Mouse (Mus musculus) forebrain, postnatal 0 days (tissue): ENCODE data around the gene C1ql1. TPM values are rescaled to one million over a fixed set of nuclear protein-coding genes. Genes with fewer than 3 reads are reported as not detected.

Source experiments
- ATAC-seq: fragments of 200-750 bp; cut with Nextera tagmentation; 2 replicates; pipeline ENCODE4 v1.8.0; 2017; ENCODE audit warnings: mild to moderate bottlenecking, moderate library complexity
- DNase-seq: peaks from one replicate; pipeline ENCODE4 v3.0.0-alpha.2; 2015
- H3K27ac ChIP-seq: fragments of 300-500 bp; sonication (generic); 2 replicates; pipeline ENCODE4 v1.5.1; 2014; ENCODE audit warnings: low read depth, mild to moderate bottlenecking, antibody characterized with exemption, low read length, moderate library complexity, mixed read lengths
- H3K27me3 ChIP-seq: fragments of 300-500 bp; sonication (generic); 2 replicates; pipeline ENCODE4 v1.6.1; 2014; ENCODE audit warnings: mild to moderate bottlenecking, low read length, mixed read lengths; ENCODE audit not compliant: insufficient read depth
- H3K36me3 ChIP-seq: fragments of 300-500 bp; sonication (generic); 2 replicates; pipeline ENCODE4 v1.6.1; 2014; ENCODE audit warnings: mild to moderate bottlenecking, moderate library complexity; ENCODE audit not compliant: insufficient read depth
- H3K4me1 ChIP-seq: fragments of 300-500 bp; sonication (generic); 2 replicates; pipeline ENCODE4 v1.6.1; 2014; ENCODE audit warnings: antibody characterized with exemption; ENCODE audit not compliant: insufficient read depth
- H3K4me2 ChIP-seq: fragments of 300-500 bp; sonication (generic); 2 replicates; pipeline ENCODE4 v1.6.1; 2014; ENCODE audit warnings: low read depth, mild to moderate bottlenecking, moderate library complexity
- H3K4me3 ChIP-seq: fragments of 300-500 bp; sonication (generic); 2 replicates; pipeline ENCODE4 v1.5.1; 2014; ENCODE audit warnings: low read depth, low read length, mixed read lengths
- H3K9ac ChIP-seq: fragments of 300-500 bp; sonication (generic); 2 replicates; pipeline ENCODE4 v1.6.1; 2014; ENCODE audit warnings: mild to moderate bottlenecking
- H3K9me3 ChIP-seq: fragments of 300-500 bp; sonication (generic); 2 replicates; pipeline ENCODE4 v1.6.1; 2016; ENCODE audit warnings: low read length
- CTCF ChIP-seq: sonication (generic); IDR thresholded peaks from 2 replicates; pipeline ENCODE4 v1.5.1; 2016; ENCODE audit warnings: antibody characterized with exemption, control low read depth, low read depth
- WGBS: fragments of 180-500 bp; shearing (Covaris S2); extraction: QIAGEN DNeasy Blood & Tissue Kit; methylation state at CpG from one replicate; pipeline ENCODE4 v1.1.7; 2014; 5-methylcytosine and 5-hydroxymethylcytosine counted together
- polyA plus RNA-seq: library from polyadenylated mRNA; unstranded; fragments of >200 nt; fragmentation: Nextera tagmentation; extraction: Ambion mirVana; gene quantifications from 2 replicates; pipeline ENCODE4 v1.2.1, GENCODE M21; 2015
- total RNA-seq: library from RNA; depleted of rRNA; stranded (reverse); fragments of >200 nt; gene quantifications from 2 replicates; pipeline ENCODE4 v1.2.3, GENCODE M21; 2014

The C1ql1 gene
- total and polyA plus RNA-seq, 2 experiments from 2014 or later = 5.4 to 11.8 TPM

GRCm38 (mm10) chr11:102925351-102925717 lies 21.2 kb downstream of the C1ql1 start:
- H3K36me3 ChIP-seq = no peaks in the 10 kb centered on the region
- DNase-seq = no peak
- H3K4me1 ChIP-seq = no peaks in the 10 kb centered on the region
- no peaks in the 10 kb centered on the region for H3K27me3 ChIP-seq
- peak overlapping the region; percentile 40; the same call in 1 of the 2 replicates for H3K9ac ChIP-seq
- peak; percentile 50 for TF ChIP-seq CTCF
- H3K4me2 ChIP-seq = peak overlapping the region; percentile 81
- under 1% methylated on average over 10 of the region's 10 CpGs for WGBS
- peak overlapping the region; percentile 59 for H3K4me3 ChIP-seq
- H3K9me3 ChIP-seq = no peaks in the 10 kb centered on the region
- H3K27ac ChIP-seq = peak overlapping the region; percentile 71
- peak; percentile 72 for ATAC-seq

DNA sequence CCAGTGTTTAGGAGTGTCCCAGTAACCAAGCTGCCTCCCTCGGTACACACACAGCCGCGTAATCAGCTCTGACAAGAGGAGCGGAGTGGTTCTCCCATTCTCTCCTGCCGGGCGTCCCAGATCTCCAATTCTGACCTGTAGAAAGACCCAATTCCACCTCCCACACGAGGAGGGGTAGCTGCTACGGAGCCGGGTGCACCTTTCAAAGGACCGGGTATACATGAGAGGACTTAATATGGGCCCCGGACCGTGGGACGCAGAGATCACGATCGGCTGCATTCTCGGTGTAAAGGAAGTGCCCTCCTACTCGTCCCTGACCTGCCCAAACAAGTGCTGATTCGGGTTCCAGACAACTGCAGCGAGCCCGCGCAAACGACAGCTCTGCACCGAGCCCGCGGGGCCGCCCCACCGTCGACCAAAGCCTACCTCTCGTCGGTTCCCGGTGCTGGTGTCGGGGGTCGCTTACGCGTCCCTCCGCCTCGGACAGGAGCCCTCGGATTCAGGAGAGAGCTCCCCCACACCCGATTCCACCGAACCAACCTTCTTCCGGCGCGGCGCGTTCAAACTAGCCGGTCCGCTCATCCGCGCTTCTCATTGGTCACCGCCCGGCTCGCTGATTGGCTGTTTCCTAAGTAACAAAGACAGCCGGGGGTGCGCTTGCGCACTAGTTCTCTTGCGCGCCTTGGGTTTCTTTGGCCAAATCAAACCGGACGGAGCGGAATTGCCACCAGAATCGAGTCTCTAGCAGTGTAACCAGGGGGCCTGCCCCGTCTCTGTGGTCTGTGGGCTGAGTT lies 21.7 kb downstream of the C1ql1 start, which contains the start of gene Kif18b:
Gene Kif18b (minus strand): TSS at position 568 of the 794 bp plus-strand sequence.
- H3K4me1 ChIP-seq = no peaks in the 10 kb centered on the region
- no peaks in the 10 kb centered on the region for H3K27me3 ChIP-seq
- TF ChIP-seq CTCF = no peak
- whole genome bisulfite sequencing = 3% methylated on average over 62 of the region's 62 CpGs
- DNase-seq (peak; percentile 96), ATAC-seq (peak; percentile 98)
- H3K4me2 ChIP-seq = peak within 1 kb of the TSS; percentile 81
- H3K9ac ChIP-seq = peak within 1 kb of the TSS; percentile 40
- H3K9me3 ChIP-seq = no peaks in the 10 kb centered on the region
- H3K4me3 ChIP-seq = peak within 1 kb of the TSS; percentile 59
- peak within 1 kb of the TSS; percentile 71 for H3K27ac ChIP-seq
- no peaks in the 10 kb centered on the region for H3K36me3 ChIP-seq

GRCm38 (mm10) chr11:102921491-102921890 lies 25.0 kb downstream of the C1ql1 start:
- no peak for TF ChIP-seq CTCF
- Histone ChIP-seq H3K9me3 (no peaks in the 10 kb centered on the region), H3K27me3 (no peaks in the 10 kb centered on the region), H3K9ac (no peak overlapping the region), H3K4me3 (no peak overlapping the region), H3K4me1 (no peaks in the 10 kb centered on the region), H3K36me3 (no peaks in the 10 kb centered on the region), H3K4me2 (no peak overlapping the region), H3K27ac (no peak overlapping the region)
- no peak for ATAC-seq
- WGBS = 68% methylated on average over 6 of the region's 6 CpGs
- DNase-seq = no peak

GRCm38 (mm10) chr11:102918077-102918476 lies 28.4 kb downstream of the C1ql1 start:
- Histone ChIP-seq H3K27me3 (no peaks in the 10 kb centered on the region), H3K4me1 (no peaks in the 10 kb centered on the region), H3K36me3 (no peaks in the 10 kb centered on the region), H3K9me3 (no peaks in the 10 kb centered on the region), H3K9ac (no peak overlapping the region), H3K4me3 (no peak overlapping the region), H3K27ac (no peak overlapping the region), H3K4me2 (no peak overlapping the region)
- no peak for TF ChIP-seq CTCF
- no peak for ATAC-seq
- 89% methylated on average over 4 of the region's 4 CpGs for WGBS
- DNase-seq = no peak

GRCm38 (mm10) chr11:102915380-102915779 lies 31.1 kb downstream of the C1ql1 start:
- no peaks in the 10 kb centered on the region for H3K9me3 ChIP-seq
- no peak overlapping the region for H3K9ac ChIP-seq
- no peaks in the 10 kb centered on the region for H3K27me3 ChIP-seq
- ATAC-seq (no peak), DNase-seq (no peak)
- no peak overlapping the region for H3K4me3 ChIP-seq
- no peaks in the 10 kb centered on the region for H3K36me3 ChIP-seq
- H3K4me2 ChIP-seq = no peak overlapping the region
- TF ChIP-seq CTCF = no peak
- no peaks in the 10 kb centered on the region for H3K4me1 ChIP-seq
- 93% methylated on average over 9 of the region's 9 CpGs for WGBS
- no peak overlapping the region for H3K27ac ChIP-seq

- ATAC-seq (no peak), DNase-seq (no peak)
- no peak for TF ChIP-seq CTCF
- no peaks in the 10 kb centered on the region for H3K36me3 ChIP-seq
- no peak overlapping the region for H3K27ac ChIP-seq
- no peaks in the 10 kb centered on the region for H3K9me3 ChIP-seq
- no peaks in the 10 kb centered on the region for H3K27me3 ChIP-seq
- WGBS = 50% methylated on average over 7 of the region's 7 CpGs
- H3K4me3 ChIP-seq = no peak overlapping the region
- H3K4me1 ChIP-seq = no peaks in the 10 kb centered on the region
- H3K4me2 ChIP-seq = no peak overlapping the region
- H3K9ac ChIP-seq = no peak overlapping the region
Observed at GRCm38 (mm10) chr11:102911376-102911775, 35.1 kb downstream of the C1ql1 start.

GRCm38 (mm10) chr11:102903654-102904053 lies 42.8 kb downstream of the C1ql1 start:
- ATAC-seq (no peak), DNase-seq (no peak)
- H3K9ac ChIP-seq = no peak overlapping the region
- H3K27ac ChIP-seq = no peak overlapping the region
- H3K4me2 ChIP-seq = no peak overlapping the region
- no peak overlapping the region for H3K4me3 ChIP-seq
- no peaks in the 10 kb centered on the region for H3K36me3 ChIP-seq
- H3K27me3 ChIP-seq = no peaks in the 10 kb centered on the region
- H3K4me1 ChIP-seq = no peaks in the 10 kb centered on the region
- TF ChIP-seq CTCF = no peak
- 85% methylated on average over 7 of the region's 7 CpGs for WGBS
- H3K9me3 ChIP-seq = no peaks in the 10 kb centered on the region
